Mouse (Mus musculus) bone marrow, adult 2 months (tissue): ENCODE results near the gene Hivep3.

ENCODE experiments used
- CTCF ChIP-seq: fragments of 200-500 bp; IDR thresholded peaks from 2 replicates; pipeline ENCODE4 v1.5.1; 2011; ENCODE audit warnings: low read length, control low read depth; ENCODE audit not compliant: control insufficient read depth, insufficient read depth
- POLR2A ChIP-seq: fragments of 200-500 bp; IDR thresholded peaks from 2 replicates; pipeline ENCODE4 v1.6.1; 2011; ENCODE audit warnings: low read depth, mild to moderate bottlenecking, control low read depth, low read length, borderline replicate concordance; ENCODE audit not compliant: control insufficient read depth

DNA sequence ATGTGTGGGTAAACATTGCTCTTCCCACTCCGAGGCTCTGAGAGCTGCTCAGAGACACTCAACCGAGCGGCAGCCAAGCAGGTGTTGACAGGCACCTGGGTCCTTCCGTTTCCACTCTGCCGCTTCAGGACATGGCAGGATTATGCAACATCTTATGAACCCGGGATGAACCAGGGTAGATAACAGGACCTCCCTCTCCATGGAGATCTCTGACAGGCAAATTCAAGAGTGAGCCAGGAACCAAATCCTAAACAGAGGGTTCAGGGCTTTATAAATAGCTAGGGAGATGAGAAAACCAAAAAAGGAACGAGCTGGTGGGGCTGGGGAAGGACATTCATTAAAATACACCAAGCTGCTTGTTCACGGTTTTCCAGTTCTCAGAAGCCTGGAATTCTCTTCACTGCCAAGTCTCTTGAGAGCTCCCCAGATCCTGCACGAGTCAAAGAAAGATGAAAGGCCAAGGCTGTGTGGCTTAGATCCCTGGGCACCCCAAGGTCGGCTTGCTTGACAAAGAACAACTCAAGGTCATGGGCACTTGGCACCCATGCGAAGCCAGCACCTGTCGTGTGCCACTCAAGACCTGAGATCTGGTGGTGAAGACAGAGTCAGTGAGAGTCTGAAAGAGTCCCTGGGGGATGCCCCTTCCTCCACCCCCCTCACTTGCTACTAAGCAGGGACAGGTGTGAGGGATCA, 215.5 kb downstream of the Hivep3 start:
- TF ChIP-seq CTCF (no peak), POLR2A (no peak)
